Mouse (Mus musculus): ENCODE results near the gene Asb6.

The Asb6 gene

DNA sequence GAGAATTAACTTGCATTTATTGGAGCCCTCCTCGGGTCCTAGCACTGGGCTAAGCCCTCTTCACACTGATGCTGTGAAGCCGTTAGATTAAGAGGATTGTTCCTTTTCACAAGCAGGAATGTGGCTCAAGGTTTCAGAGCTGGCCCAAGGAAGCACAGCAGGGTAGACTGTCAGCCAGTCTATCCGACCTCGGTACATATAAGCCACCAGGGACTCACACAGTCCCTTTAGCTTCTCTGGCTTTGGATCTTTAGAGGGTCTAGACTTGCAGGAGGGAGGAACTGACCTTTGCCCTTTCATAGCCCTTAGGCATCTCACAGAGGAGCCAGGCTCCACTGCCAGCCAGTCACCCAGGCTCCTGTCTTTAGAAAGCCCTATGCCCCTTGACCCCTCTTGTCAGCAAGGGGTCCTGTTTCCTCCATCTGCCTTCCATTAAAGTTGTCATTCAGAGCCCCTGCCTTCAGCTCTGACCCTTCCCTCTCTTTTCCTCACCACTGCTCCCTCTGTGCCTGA lies at the start of gene Asb6:
Asb6 (minus strand) TSS at position 51 of the 513 bp plus-strand sequence.
- DNase-seq, result no peak

DNA sequence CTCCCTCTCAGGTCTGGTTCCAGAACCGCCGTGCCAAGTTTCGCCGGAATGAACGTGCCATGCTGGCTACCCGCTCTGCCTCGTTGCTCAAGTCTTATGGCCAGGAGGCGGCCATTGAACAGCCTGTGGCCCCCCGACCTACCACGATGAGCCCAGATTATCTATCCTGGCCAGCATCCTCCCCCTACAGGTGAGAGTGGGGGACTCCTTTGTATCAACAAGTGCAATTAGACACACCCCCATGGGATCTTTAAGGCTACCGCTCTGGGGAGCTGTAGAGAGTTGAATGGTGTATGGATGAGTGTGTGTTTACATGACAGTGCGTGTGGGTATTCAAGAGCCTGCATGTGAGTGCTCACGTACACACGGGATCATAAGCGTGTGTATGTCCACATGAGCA lies 49.3 kb upstream of the Asb6 start:
- no peak for DNase-seq

DNA sequence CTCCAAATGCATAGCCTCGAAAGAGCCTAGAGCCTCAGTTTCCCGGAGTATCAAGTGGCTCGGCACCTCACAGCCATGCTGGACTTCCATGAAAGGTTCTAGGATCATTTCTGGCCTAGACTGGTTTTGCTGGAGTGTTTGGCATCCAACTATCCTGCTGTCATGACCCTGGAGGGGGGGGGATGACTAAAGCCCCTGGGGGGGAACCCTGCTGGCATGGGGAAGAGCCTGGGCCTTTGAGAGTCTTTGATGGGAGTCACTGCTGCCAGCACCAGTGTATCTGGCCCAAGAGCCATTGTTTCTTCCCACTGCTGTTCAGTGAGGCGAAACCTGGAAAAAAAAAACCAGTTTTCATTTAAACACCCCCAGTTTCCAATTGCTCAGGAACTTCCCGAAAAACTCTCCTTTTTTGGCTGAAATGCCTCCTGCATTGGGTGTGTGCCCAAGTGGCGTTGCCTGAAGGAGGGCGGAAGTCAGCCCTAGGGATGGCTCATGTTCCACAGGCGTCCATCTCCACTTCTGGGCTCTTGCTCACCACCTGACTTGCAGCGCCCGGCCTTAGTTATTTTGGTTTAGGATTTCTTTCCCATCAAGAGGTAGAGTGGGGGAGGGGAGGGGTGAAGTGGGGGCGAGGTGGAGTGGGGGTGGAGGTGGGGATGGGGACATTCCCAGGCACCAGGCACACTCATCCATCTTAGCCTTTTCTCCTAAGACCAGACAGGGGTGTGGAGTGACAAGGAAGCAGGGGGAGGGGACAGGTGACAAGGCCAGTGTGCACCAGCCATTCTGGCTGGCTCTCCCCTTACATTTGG lies 45.7 kb upstream of the Asb6 start:
- no peak for DNase-seq

DNA sequence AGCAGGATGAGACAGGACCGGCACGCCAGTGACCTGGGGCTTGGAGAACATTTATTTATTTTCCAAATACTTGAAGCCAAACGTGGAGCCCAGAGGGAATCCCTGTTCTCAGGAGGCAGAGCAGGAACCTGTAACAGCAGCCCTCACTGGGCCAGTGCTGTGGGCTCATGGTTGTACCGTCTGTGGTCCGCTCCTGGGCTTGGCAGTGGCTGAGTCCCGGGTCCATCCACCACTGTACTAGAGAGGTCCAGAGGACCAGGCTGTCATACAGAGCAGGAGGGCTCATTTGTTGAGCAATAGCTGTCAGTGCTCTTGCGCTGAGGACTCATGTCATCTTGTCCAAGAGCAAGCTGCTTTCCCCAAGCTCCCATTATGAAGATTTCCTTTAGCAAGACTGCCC lies 45.0 kb upstream of the Asb6 start:
- no peak for DNase-seq

DNA sequence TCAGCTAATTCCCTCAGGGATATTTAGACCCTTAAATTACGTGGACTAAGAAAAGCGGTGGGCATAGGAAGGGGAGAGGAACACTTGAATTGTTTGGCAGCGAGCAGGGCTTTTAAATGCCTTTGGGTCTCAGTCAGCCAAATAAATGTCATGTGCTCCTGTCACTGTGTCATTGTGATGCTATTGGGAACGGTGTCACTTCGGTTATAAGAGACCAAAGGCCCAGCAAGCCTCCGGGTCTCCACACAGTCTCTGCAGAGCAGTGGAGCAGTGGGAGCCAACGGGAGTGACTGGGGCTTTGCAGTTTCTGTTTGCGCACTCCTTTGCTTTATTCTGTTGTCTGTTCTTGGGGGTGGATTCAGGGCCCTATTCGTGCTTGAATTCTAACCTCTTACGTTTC lies 44.3 kb upstream of the Asb6 start:
- DNase-seq, result no peak

DNA sequence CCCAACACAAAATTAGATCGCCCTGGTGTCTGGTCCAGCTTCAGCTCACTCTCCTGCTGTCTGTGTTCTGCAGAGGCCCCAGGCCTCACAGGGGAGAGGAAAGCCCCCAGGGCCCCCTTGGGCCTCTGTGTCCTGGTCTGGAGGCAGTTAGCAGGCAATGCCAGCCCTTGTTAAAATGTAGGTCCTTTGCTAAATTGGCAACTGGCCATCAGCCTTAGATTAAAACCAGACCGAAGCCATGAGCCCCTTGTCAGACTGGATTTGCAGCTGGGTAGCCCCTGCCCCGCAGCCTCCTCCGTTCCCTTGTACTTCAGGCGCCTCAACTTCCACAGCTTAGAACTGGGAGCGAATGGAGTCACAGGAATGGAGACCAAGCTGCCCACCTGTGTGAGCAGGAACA lies 42.5 kb upstream of the Asb6 start:
- DNase-seq, result no peak

DNA sequence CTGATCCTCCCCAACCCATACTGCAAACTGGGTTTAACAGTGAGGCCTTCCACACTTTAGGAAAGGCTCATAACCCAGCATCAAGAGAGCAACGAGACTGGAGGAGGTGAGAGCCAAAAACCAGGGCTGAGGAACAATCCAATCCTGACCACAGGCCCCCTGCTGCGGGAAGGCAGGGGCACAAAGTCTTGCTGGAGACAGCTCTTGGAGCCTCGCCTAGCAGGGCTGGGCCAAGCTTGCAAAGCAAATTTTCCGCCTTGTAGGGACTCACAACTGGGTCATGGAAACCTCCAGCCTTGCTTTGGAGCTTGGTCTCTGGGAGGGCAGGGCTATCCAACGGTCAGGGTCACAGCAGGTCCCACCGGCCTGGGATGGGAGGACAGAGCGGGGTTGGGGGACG lies 40.7 kb upstream of the Asb6 start:
- peak; percentile 59 for DNase-seq

DNA sequence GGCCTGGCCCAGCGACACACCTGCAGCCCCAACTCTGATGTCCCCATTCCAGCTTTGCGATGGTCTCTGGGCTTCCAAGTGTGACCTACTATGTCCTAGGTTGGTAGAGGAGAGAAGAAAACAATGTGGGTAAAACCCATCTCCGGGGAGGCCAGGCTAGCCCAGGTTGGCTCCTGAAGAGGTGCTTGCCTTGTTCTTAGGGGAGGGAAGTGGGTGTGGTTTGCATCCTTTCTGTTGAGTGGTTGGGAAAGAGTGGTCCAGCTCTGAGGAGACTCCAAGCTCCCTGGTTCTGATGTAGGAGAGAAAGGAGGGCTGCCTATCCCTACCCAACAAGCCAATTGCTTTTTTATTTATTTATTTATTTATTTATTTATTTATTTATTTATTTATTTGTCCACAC lies 35.3 kb upstream of the Asb6 start:
- DNase-seq, result no peak

DNA sequence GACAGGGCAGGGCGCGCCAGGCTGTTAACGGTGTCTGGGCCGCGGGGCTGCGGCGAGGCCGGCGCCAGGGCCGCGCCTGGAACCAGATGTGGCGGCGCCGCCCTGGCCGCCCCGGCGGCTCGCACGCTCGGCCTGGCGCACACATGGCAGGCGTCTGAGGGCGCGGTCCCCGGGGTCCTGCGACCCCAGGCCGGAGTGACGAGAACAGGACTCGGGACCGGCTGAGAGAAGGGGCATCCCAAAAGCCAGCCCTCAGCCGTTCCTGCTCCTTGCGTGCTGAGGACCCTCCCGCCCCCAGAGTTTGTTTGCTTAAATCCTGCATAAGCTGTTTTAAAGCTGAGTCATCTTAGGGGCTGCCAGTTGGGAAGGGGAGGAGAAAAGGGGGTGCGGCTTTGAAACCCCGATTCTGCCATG lies 34.8 kb upstream of the Asb6 start:
- no peak for DNase-seq

DNA sequence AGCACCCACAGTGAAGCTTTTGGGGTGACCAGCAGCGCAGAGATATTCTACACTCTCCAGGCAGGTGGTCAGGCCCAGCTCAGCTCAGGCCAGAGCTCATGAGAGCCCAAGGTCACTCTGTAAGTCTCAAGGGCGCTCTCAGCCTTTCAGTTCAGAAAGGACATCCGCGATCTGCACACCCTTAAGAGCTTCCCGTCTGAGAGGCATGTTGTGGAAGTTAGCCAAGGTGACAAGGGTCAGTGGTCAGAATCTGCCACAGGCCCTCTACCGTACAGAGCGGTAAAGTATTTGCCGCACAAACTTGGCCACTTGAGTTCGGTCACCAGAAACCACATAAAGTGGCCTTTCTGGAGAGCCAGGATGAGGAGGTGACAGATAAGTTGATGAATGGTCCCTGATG lies 33.4 kb upstream of the Asb6 start:
- DNase-seq, result peak; percentile 50

DNA sequence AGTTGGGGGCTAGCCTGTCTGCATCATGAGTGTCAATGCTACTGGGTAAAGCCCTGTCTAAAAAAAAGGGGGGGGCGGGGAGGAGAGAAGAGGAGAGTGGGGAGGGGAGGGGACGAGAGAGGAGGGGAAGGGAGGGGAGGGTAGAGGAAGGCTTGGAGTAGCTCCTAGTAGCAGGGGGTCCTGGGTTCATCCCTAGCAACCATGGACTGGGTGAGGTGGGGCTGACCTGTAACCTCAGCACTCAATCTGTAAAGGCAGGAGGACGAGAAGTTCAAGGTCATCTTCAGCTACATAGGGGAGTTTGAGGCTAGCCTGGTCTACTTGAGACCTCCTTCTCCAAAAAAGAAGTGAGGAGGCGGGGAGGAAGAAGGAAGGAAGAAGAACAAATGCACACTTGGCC lies 31.9 kb upstream of the Asb6 start:
- no peak for DNase-seq

DNA sequence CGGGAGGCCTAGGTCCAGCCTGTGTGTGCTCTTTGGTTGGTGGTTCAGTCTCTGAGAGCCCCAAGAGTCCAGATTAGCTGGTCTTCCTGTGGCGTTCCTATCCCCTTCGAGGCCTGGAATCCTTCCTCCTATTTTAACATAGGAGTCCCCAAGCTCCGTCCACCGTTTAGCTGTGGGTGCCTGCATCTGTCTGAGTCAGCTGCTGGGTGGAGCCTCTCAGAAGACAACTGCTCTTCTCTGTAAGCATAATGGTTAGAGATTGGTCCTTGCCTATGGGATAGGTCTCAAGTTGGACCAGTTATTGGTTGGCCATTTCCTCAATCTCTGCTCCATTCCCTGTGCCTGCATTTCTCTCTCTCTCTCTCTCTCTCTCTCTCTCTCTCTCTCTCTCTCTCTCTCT lies 29.6 kb upstream of the Asb6 start:
- DNase-seq, result no peak

DNA sequence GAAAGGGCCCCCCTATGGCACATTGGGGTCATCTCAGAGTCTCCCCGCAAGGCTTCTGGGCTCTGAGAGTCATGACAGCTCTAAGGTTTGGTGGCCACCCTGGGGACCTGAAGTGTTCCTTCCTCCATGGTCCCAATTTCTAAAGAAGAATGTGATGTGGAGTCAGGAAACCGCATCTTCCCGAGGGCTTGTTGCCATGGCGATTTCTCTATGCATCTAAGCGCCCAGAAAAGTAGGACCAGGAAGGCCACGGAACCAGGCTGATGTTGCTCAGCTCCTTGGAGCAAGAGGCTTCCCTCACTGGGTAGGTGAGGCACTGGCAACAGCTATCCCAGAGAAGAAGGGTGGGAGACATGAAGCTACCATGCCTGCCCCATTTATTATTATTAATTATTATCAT lies 26.9 kb upstream of the Asb6 start:
- DNase-seq, result no peak

DNA sequence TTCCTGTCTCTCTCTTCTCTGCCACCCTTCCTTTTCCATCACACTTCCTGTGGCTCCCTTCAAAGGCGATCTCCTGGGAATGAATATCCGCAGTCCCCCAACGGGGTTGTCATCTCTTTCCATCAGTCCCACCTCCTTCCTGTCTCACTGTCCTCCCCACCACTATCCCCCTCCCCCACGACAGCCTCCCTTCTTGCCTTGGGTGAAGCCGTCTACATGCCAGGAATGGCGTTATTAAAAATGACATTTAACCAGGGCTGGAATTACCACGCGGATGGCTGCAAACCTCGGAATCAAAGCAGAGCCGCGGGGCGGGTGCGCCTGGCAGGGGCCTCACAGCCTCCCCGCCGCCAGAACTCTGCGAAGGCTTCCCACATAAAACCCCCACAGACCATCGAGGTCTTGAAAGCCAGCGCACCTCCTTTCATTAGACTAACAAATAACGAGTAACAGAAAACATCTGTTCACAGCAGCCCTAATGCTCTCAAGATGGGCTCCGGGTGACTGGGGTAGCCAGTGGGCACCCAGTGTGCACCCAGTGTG lies 22.7 kb upstream of the Asb6 start:
- no peak for DNase-seq

DNA sequence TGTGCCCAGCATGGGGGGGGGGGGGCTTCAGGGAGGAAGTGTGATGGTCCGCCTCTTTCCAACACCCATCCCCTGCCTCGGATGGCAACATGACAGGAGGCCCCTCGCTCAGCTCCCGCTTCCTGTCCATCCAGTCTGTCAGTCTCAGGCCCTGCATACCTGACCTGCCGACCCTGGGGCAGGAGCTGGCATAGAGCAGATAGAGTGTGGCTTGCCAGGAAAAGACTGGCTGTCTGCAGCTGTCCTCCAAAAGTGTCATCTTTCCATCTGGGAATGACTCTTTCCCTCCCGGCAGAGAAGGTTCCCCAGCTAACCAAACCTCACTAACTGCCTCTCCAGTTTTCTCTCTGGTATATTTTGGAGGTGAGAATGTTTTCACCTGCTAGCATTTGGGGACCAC lies 20.4 kb upstream of the Asb6 start:
- no peak for DNase-seq

DNA sequence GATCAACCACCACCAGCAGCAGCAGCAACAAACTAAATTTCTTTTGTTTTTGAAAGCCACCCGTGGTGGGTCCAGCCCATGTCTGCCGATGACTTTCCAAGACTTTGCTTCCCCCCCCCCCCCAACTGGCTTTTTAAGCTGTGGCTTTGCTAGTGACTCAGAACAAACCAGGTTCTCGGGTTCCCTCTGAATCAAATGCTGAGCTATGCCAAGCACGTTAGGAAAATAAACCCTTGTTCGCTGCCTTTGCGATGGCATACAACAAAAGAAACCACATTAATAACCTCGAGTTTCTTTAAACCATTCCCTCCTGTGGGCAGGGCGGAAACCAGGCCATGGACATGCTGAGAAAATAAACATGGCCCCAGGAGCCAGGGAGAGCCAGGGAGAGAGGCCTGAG lies 18.1 kb upstream of the Asb6 start:
- no peak for DNase-seq

DNA sequence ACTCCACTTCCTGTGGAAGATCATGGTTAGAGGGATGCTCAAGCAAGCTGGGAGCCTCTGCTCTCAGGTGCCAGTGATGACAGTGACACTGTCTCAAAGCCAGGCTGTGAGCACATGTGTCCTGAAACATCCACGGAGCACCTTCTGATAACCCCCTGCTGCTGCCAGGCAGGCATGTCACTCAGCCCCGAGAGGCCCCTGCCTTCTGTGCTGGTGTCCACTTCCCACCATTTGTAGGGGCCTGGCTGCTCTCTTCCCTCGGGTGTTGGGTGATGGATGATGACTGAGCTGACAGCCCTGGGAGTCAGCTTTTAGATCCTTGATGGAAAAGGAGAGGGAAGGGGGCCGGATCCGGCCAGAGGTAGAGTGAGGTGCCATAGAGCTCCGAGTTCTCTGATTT lies 16.6 kb upstream of the Asb6 start:
- no peak for DNase-seq

DNA sequence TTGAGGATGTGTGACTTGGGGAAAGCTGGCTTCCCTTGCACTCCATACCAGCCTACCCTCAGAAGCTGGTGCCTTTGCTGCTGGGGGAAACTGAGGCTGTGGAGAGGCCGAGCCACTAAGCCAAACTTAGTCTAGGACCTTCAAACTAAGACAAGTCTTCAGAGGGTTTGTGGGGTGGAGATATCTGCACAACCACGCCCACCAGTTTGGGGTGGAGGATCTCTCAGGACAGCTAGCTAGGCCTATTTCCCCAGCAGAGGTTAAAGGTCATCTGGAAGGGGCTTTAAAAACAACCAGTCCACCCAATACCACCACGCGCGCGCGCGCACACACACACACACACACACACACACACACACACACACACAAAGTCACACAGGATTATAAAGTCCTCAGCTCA lies 16.1 kb upstream of the Asb6 start:
- no peak for DNase-seq

DNA sequence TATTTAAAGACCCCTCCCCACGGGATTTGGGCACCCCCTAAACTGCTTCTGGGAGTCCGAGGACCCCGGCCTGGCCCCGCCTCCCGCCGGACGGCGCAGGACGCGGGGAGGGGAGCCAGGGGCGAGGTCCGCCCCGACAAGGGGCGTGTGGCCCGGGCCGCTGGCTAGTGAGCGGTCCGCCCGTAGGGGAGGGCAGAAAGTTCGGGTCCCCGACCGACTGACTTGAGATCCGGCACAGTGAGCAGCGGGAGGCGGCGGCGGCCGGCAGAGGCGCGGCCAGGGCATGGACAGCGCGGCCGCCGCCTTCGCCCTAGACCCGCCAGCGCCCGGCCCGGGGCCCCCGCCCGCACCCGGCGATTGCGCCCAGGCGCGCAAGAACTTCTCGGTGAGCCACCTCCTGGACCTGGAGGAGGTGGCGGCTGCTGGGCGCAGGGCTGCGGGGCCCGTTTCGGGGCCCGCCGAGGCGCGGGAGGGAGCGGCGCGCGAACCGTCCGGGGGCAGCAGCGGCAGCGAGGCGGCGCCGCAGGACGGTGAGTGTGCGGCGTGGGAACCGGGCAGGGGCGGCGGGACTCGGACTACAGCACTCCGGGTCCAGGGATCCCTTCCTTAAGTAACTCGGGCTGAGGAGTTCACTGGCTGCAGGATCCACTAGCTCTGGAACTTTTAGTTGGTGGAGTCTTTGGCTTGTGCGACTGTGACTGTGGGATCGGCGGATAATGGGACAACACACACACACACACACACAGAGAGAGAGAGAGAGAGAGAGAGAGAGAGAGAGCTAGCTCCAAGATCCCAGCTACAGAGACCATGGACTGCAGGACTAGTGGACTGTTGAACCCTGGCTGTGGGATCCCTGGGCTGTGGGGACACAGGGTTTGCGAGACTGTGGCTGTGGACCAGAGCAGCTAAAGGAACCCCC lies 15.3 kb upstream of the Asb6 start:
- DNase-seq, result peak; percentile 26

DNA sequence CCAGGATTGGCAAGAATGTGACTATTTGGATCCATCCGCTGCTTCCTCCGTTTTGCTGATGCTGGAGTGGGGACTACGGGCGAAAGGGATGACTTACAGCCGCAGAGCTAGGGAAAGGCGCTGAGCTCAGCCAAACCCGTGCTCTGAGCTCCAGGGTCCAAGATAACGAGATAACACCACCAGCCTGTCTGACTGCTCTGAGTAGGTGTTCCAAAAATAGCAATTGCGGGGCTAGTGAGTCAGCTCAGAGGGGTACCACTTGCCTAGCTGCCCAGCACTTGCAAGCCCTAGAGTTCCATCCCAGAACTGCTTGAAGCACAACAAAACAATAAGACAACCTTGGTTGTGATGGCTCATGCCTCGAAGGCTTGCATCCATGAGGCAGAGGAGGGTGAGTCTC lies 12.5 kb upstream of the Asb6 start:
- no peak for DNase-seq

DNA sequence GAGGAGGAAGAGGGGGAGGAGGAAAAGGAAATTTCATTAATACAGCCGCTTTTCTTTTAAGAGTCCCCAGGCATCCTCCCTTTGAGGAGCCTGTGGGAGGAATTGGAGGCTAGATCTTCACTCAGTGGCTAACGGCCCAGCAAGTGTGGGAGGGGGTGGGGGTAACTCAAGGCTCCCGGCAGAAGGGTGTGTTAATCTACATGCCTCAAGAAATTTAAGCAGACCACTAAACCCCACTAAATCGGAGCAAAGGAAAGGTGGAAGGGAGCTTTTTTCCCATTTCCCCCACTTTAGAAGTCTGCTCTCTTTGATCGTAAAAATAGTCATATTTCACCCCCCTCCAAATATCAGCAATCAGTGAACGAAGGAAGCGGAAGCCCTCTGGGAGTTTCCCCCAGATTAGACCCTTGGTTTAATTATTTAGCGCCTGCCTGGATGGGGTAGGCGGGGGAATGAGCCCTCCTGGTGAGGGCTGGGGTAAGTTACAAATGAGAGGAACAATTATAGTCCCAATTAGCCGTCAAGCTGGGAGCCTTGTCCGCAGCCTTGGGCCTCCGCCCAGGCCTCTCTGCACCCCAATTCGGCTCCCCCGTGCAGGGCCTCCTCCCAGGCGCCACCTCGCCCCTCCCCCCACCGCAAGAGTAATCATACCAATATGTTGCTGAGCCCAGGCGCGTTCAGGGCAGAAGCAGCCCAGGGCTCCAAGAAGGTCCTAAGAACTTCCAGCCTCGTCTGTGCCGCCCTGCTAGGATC lies 6.3 kb upstream of the Asb6 start:
- no peak for DNase-seq

DNA sequence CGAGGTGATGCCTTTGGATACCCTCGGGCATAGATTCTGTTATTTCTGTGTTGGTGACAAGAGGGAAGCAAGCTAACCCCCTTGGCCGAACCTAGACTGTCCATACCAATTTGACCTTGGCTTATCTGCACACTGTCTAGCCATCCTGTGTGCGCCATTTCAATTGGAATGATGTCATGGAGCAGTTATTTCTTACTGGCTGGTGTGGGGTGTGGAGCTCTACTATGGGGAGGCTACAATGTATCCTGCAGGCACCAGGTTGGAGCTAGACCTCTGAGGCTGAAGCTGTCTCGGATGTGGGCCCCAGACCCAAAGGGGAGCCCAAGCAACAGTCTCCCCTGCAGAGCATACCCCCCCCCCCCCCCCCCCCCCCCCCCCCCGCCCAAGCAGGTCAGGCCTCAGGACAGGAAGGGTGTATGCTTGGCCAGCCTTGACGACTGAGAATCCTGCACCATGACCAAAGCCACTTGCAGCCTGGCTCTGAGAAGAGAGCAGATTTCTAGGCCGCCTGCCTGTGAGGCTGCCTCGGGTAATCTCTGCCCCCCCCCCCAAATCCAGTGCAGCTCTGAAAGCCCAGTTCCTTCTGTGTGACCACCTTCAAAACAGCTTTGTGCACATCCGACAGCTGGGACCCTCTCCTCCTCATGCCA lies 4.4 kb upstream of the Asb6 start, which contains the start of gene Prrx2:
Prrx2 (plus strand) TSS at position 600 of the 650 bp plus-strand sequence.
- no peak for DNase-seq

All from kidney, adult 18-20 months (tissue).